Comparison of ENCODE assay signal across 30 mouse cellular contexts in genomic region chr7:116619636-116620035, GRCm38 (mm10).
"Had no signal": no experiment of that assay in that cellular context is flagged by ENCODE, and none has a peak within 500 bp of the region (broad histone marks: within the 10 kb centered on the region; RNA-seq: fewer than 3 reads in every experiment).

No protein-coding gene starts in this region.

- H3K4me3 ChIP-seq: heart, embryonic 12.5 days; heart, embryonic 13.5 days; heart, embryonic 15.5 days; hindbrain, embryonic 10.5 days; hindbrain, embryonic 12.5 days; hindbrain, embryonic 13.5 days; hindbrain, embryonic 15.5 days; intestine, embryonic 15.5 days; kidney, embryonic 15.5 days; layer of hippocampus, adult 2 months; left cerebral cortex, adult 2 months had no signal

- H3K4me1 ChIP-seq: heart, embryonic 12.5 days; heart, embryonic 13.5 days; heart, embryonic 15.5 days; hindbrain, embryonic 10.5 days; hindbrain, embryonic 12.5 days; hindbrain, embryonic 15.5 days; intestine, embryonic 15.5 days; kidney, embryonic 15.5 days had no signal

- H3K27me3 ChIP-seq: heart, embryonic 12.5 days; heart, embryonic 13.5 days; heart, embryonic 15.5 days; hindbrain, embryonic 12.5 days; hindbrain, embryonic 13.5 days; hindbrain, embryonic 15.5 days; intestine, embryonic 15.5 days; kidney, embryonic 15.5 days had no signal

- DNase-seq: heart, postnatal 10 days; heart, postnatal 14 days; heart, postnatal 36 days; heart, postnatal 4 days; kidney, adult 11 months; kidney, adult 18-20 months; kidney, adult 2 months; kidney, adult 8-10 months; kidney, adult 9 months; kidney, postnatal 10 days; kidney, postnatal 14 days; kidney, postnatal 25 days; kidney, postnatal 36 days; kidney, postnatal 4 days; layer of hippocampus, adult 9-11 months; layer of hippocampus, postnatal 36 days had no signal

- H3K27ac ChIP-seq: heart, embryonic 13.5 days; heart, embryonic 15.5 days; hindbrain, embryonic 10.5 days; hindbrain, embryonic 12.5 days; hindbrain, embryonic 13.5 days; hindbrain, embryonic 14.5 days; hindbrain, embryonic 15.5 days; hindbrain, postnatal 0 days; intestine, embryonic 15.5 days; kidney, embryonic 15.5 days; kidney, postnatal 0 days; layer of hippocampus, adult 2 months; left cerebral cortex, adult 2 months had no signal
